In genomic region chr4:45406397-45406796, GRCm38 (mm10) we compare ENCODE assay signal across 9 mouse cellular contexts. TPM values are rescaled to one million over a fixed set of nuclear protein-coding genes. Genes with fewer than 3 reads are reported as not detected.
A peak's percentile ranks its signal among the peaks of the same experiment; 100 is the strongest.
DNase-seq lines count a peak whose midpoint lies in the region; ATAC-seq and TF ChIP-seq lines count a peak whose summit lies in the region.
"Had no signal": no experiment of that assay in that cellular context is flagged by ENCODE, and none has a peak within 500 bp of the region (broad histone marks: within the 10 kb centered on the region; RNA-seq: fewer than 3 reads in every experiment).

No protein-coding gene starts in this region.

- DNase-seq in heart, postnatal 0 days (ENCODE audit: low spot score) = no peak
- no peak for DNase-seq in heart, postnatal 25 days (ENCODE audit: low spot score)
- no peak for DNase-seq in embryonic facial prominence, embryonic 14.5 days (ENCODE audit: low spot score)
- no peak for DNase-seq in limb, embryonic 10.5 days (ENCODE audit: low spot score)
- no peak for DNase-seq in cerebellum, adult 11-12 months
- no peak for DNase-seq in natural killer cell, adult 2 months (ENCODE audit: low spot score in 2 of 2)
- no peak for DNase-seq in frontal cortex, postnatal 25 days (ENCODE audit: low spot score in 2 of 2)
- DNase-seq: cerebellum, adult 9-11 months had no signal

- peaks cover 38% of the 10 kb centered on the region for H3K4me1 ChIP-seq in heart, postnatal 0 days (ENCODE audit: control insufficient read depth, insufficient read depth)
- peaks cover 15% of the 10 kb centered on the region for H3K4me1 ChIP-seq in embryonic facial prominence, embryonic 14.5 days (ENCODE audit: control insufficient read depth, insufficient read depth, low read length)
- peaks cover 36% of the 10 kb centered on the region for H3K4me1 ChIP-seq in limb, embryonic 10.5 days
- H3K4me1 ChIP-seq in neural tube, embryonic 12.5 days = peaks cover 22% of the 10 kb centered on the region

- no peak overlapping the region; the same call in 1 of the 2 replicates for H3K27ac ChIP-seq in heart, postnatal 0 days (ENCODE audit: low read depth)
- no peak overlapping the region for H3K27ac ChIP-seq in embryonic facial prominence, embryonic 14.5 days (replicated peaks; ENCODE audit: low read depth, low read length)
- H3K27ac ChIP-seq in limb, embryonic 10.5 days = no peak overlapping the region
- no peak overlapping the region for H3K27ac ChIP-seq in neural tube, embryonic 12.5 days

- TF ChIP-seq EP300 in heart, postnatal 0 days (IDR thresholded peaks at IDR 0.05; ENCODE audit: low read depth) = no peak

- peaks cover 26% of the 10 kb centered on the region for H3K36me3 ChIP-seq in heart, postnatal 0 days (replicated peaks; ENCODE audit: control insufficient read depth, insufficient read depth, low read length)
- H3K36me3 ChIP-seq in embryonic facial prominence, embryonic 14.5 days (ENCODE audit: control insufficient read depth, insufficient read depth, low read length) = peaks cover 32% of the 10 kb centered on the region
- peaks cover 39% of the 10 kb centered on the region for H3K36me3 ChIP-seq in limb, embryonic 10.5 days
- peaks cover 27% of the 10 kb centered on the region for H3K36me3 ChIP-seq in neural tube, embryonic 12.5 days

- H3K9me3 ChIP-seq in heart, postnatal 0 days (replicated peaks; ENCODE audit: control insufficient read depth, low read length) = no peaks in the 10 kb centered on the region
- no peaks in the 10 kb centered on the region for H3K9me3 ChIP-seq in embryonic facial prominence, embryonic 14.5 days (ENCODE audit: control insufficient read depth, low read length)
- H3K9me3 ChIP-seq in limb, embryonic 10.5 days (replicated peaks) = no peaks in the 10 kb centered on the region
- H3K9me3 ChIP-seq in neural tube, embryonic 12.5 days = no peaks in the 10 kb centered on the region

- H3K9ac ChIP-seq in heart, postnatal 0 days (replicated peaks; ENCODE audit: low read depth, low read length) = no peak overlapping the region
- H3K9ac ChIP-seq in embryonic facial prominence, embryonic 14.5 days (ENCODE audit: low read depth, low read length) = no peak overlapping the region
- 0 out of 2 replicates have a peak overlapping the region, but pooled peaks have one; percentile 17 for H3K9ac ChIP-seq in neural tube, embryonic 12.5 days

- H3K4me3 ChIP-seq in heart, postnatal 0 days (ENCODE audit: low read depth, low read length) = no peak overlapping the region
- H3K4me3 ChIP-seq in embryonic facial prominence, embryonic 14.5 days (ENCODE audit: low read depth, low read length) = 0 out of 2 replicates have a peak overlapping the region, but pooled peaks have one; percentile 7
- peak overlapping the region; percentile 13; the same call in 1 of the 2 replicates for H3K4me3 ChIP-seq in limb, embryonic 10.5 days
- peak overlapping the region; percentile 20; the same call in 1 of the 2 replicates for H3K4me3 ChIP-seq in neural tube, embryonic 12.5 days

- peak overlapping the region; percentile 19; the same call in 1 of the 2 replicates for H3K4me2 ChIP-seq in heart, postnatal 0 days (ENCODE audit: low read depth, low read length)
- peak overlapping the region; percentile 82; the same call in 1 of the 2 replicates for H3K4me2 ChIP-seq in embryonic facial prominence, embryonic 14.5 days (ENCODE audit: low read depth, low read length)
- H3K4me2 ChIP-seq in neural tube, embryonic 12.5 days (replicated peaks) = peak overlapping the region; percentile 78

- 82% methylated on average over 7 of the region's 7 CpGs for WGBS in heart, postnatal 0 days
- WGBS in embryonic facial prominence, embryonic 14.5 days = 88% methylated on average over 7 of the region's 7 CpGs
- 91% methylated on average over 7 of the region's 7 CpGs for WGBS in limb, embryonic 10.5 days
- WGBS in neural tube, embryonic 12.5 days = 55% methylated on average over 7 of the region's 7 CpGs

- no peak for TF ChIP-seq CTCF in heart, postnatal 0 days (IDR thresholded peaks at IDR 0.05; ENCODE audit: low read depth)

- ATAC-seq in heart, postnatal 0 days (ENCODE audit: insufficient read depth, low read depth) = no peak
- ATAC-seq in embryonic facial prominence, embryonic 14.5 days (ENCODE audit: low read depth) = no peak
- no peak for ATAC-seq in neural tube, embryonic 12.5 days (ENCODE audit: low FRiP score, low read depth)

- intact Hi-C loops in heart, postnatal 25 days (cut with DNase I) = loop anchor here (5.0 to 10.0 kb wide), 3 partner anchors 64 to 394 kb away; partner anchors contain the start of genes Dcaf10, Exosc3, Fbxo10 and Zbtb5

- H3K27me3 ChIP-seq in heart, postnatal 0 days (ENCODE audit: control insufficient read depth, insufficient read depth, low read length) = no peaks in the 10 kb centered on the region
- no peaks in the 10 kb centered on the region for H3K27me3 ChIP-seq in embryonic facial prominence, embryonic 14.5 days (replicated peaks; ENCODE audit: control insufficient read depth, insufficient read depth, low read length)
- no peaks in the 10 kb centered on the region for H3K27me3 ChIP-seq in limb, embryonic 10.5 days (ENCODE audit: low read depth, poor library complexity, severe bottlenecking)
- no peaks in the 10 kb centered on the region for H3K27me3 ChIP-seq in neural tube, embryonic 12.5 days (replicated peaks)

RNA-seq across cellular contexts. Expression of gene Slc25a51, which starts 2.2 kb away (rescaled TPM):
- total RNA-seq in heart, postnatal 0 days (2014; rRNA removed; ENCODE audit: low replicate concordance) = 136 and 190 TPM in 2 replicates
- 60.9 and 70.1 TPM in 2 replicates for polyA plus RNA-seq in heart, postnatal 0 days (2015; fragmentation: Nextera tagmentation; extraction: Ambion mirVana)
- total RNA-seq in heart, postnatal 25 days (2021) = 100 to 1,000 TPM; 105 to 128 TPM
- 47.8 and 54.9 TPM in 2 replicates for polyA plus RNA-seq in embryonic facial prominence, embryonic 14.5 days (2014; fragmentation: Nextera tagmentation; extraction: Ambion mirVana)
- polyA plus RNA-seq in limb, embryonic 10.5 days (2016; fragmentation: Nextera tagmentation; extraction: Ambion mirVana) = 75.6 and 85.1 TPM in 2 replicates
- polyA plus RNA-seq in neural tube, embryonic 12.5 days (2016; fragmentation: Nextera tagmentation; extraction: Ambion mirVana) = 79.6 and 87.3 TPM in 2 replicates

Comparison
In these comparisons a context has a peak if more than half of its experiments do, and no peak if none do; other contexts are left out.
1. H3K4me2 ChIP-seq: peak in every context shown above with its lines; median percentile 82 in embryonic facial prominence, embryonic 14.5 days; 78 in neural tube, embryonic 12.5 days; 19 in heart, postnatal 0 days.